Mouse (Mus musculus) ES-E14 (cell line): Measurements from ENCODE around the gene Slc9a7.

Experiments
- CHD2 ChIP-seq: IDR thresholded peaks from 2 replicates; pipeline ENCODE4 v1.6.1; 2014; ENCODE audit warnings: mild to moderate bottlenecking, low read depth, low read length, inconsistent platforms
- HCFC1 ChIP-seq: IDR thresholded peaks from 2 replicates; pipeline ENCODE4 v1.6.1; 2012; ENCODE audit warnings: low read length, inconsistent platforms, borderline replicate concordance; ENCODE audit not compliant: insufficient read depth
- MAFK ChIP-seq: IDR thresholded peaks from 2 replicates; pipeline ENCODE4 v1.6.1; 2014; ENCODE audit warnings: mild to moderate bottlenecking, low read depth, low read length, inconsistent platforms; ENCODE audit not compliant: insufficient read depth
- ZNF384 ChIP-seq: IDR thresholded peaks from 2 replicates; pipeline ENCODE4 v1.6.1; 2012; ENCODE audit warnings: low read depth, low read length, inconsistent platforms

DNA sequence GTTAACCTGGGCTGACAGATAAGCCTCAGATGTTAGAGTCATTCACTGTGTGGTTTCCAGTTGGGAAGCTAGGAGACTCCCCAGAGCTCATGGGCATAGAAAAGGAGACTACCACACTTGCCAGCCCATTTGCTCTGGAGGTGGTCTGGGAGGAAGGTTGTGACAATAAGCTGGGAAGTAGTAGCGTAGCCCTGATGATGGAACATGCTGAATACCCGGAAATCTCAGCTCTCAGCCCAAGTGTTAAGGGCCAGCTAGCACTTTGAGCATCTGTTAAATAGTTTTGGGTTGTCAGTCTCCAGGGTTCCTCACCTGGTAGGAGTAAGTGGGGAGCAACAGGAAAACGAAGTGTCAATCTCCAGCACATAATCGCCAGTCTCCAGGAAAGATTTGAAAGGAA, 221.4 kb downstream of the Slc9a7 start:
- no peak for TF ChIP-seq HCFC1
- TF ChIP-seq MAFK: no peak
- TF ChIP-seq ZNF384: no peak
- no peak for TF ChIP-seq CHD2
